Mouse (Mus musculus): Measurements from ENCODE around the gene Haspin.

The Haspin gene

GRCm38 (mm10) chr11:73087700-73088480 is 50.2 kb downstream of the Haspin start:
- DNase-seq (ENCODE audit: low read depth): no peak
